Mouse (Mus musculus) ES-Bruce4 (cell line): ENCODE results near the gene Ap1s3. TPM values are rescaled to one million over a fixed set of nuclear protein-coding genes. Genes with fewer than 3 reads are reported as not detected.
"Not testable (repeated sequence)": the region's sequence is repeated elsewhere in the genome, so short reads cannot be mapped to it uniquely, and the experiment has no call there.

Source experiments
- H3K27ac ChIP-seq: 2 replicates; pipeline ENCODE4 v1.5.1; 2012; ENCODE audit warnings: low read length, inconsistent platforms; ENCODE audit not compliant: insufficient read depth
- H3K27me3 ChIP-seq: 2 replicates; pipeline ENCODE4 v1.6.1; 2012; ENCODE audit warnings: mild to moderate bottlenecking, low read length, inconsistent platforms; ENCODE audit not compliant: control insufficient read depth, poor library complexity, insufficient read depth, severe bottlenecking
- H3K36me3 ChIP-seq: 2 replicates; pipeline ENCODE4 v1.6.1; 2012; ENCODE audit warnings: inconsistent platforms, mild to moderate bottlenecking, low read length, moderate library complexity; ENCODE audit not compliant: control insufficient read depth, poor library complexity, insufficient read depth, severe bottlenecking
- H3K4me1 ChIP-seq: one replicate; pipeline ENCODE4 v1.8.1; 2011; ENCODE audit warnings: low read length; ENCODE audit not compliant: control insufficient read depth, insufficient read depth
- H3K4me3 ChIP-seq: 2 replicates; pipeline ENCODE4 v1.5.1; 2011; ENCODE audit warnings: low read depth, mild to moderate bottlenecking, low read length
- H3K9ac ChIP-seq: 2 replicates; pipeline ENCODE4 v1.6.1; 2012; ENCODE audit warnings: low read depth, mild to moderate bottlenecking, inconsistent platforms; ENCODE audit not compliant: poor library complexity, severe bottlenecking
- H3K9me3 ChIP-seq: replicated peaks from 2 replicates; pipeline ENCODE4 v1.6.1; 2012; ENCODE audit warnings: mild to moderate bottlenecking, low read length, inconsistent platforms; ENCODE audit not compliant: control insufficient read depth, poor library complexity, insufficient read depth, severe bottlenecking
- CTCF ChIP-seq: IDR thresholded peaks from one replicate; pipeline ENCODE4 v1.8.1; 2011; ENCODE audit warnings: low read depth, low read length
- EP300 ChIP-seq: IDR thresholded peaks from 2 replicates; pipeline ENCODE4 v1.6.1; 2011; ENCODE audit warnings: low read depth, low read length; ENCODE audit not compliant: insufficient read depth
- POLR2A ChIP-seq: IDR thresholded peaks from one replicate; pipeline ENCODE4 v1.8.1; 2011; ENCODE audit warnings: low read length; ENCODE audit not compliant: insufficient read depth
- polyA plus RNA-seq: library from polyadenylated mRNA; stranded (reverse); fragments of >200 nt; gene quantifications from 2 replicates; pipeline ENCODE4 v1.2.4, GENCODE M21; 2011; ENCODE audit warnings: low read depth; ENCODE audit not compliant: missing spikeins, insufficient read depth, insufficient read length

Gene Ap1s3
- polyA plus RNA-seq, 1 experiment, result 26.8 TPM

DNA sequence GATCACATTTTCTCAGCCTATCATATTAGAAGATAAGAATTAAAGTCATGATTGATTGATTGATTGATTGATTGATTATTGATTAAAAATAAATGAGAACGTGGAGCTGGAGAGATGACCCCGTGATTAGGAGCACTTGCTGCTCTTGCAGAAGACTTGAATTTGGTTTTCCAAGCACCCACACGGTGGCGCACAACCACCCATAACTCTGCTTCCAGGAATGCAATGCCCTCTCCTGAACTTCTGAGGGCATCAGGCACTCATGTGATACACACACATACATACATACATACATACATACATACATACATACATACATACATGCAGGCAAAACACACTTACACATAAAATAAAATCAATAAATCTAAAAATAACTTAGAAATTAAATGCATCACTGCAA, 45.6 kb downstream of the Ap1s3 start:
- Histone ChIP-seq H3K4me3 (no peak overlapping the region), H3K9ac (no peak overlapping the region), H3K9me3 (no peaks in the 10 kb centered on the region), H3K36me3 (no peaks in the 10 kb centered on the region; the same call in 1 of the 2 replicates), H3K27me3 (no peaks in the 10 kb centered on the region), H3K27ac (no peak overlapping the region), H3K4me1 (no peaks in the 10 kb centered on the region)
- TF ChIP-seq POLR2A, result no peak
- peak; percentile 61 for TF ChIP-seq CTCF

DNA sequence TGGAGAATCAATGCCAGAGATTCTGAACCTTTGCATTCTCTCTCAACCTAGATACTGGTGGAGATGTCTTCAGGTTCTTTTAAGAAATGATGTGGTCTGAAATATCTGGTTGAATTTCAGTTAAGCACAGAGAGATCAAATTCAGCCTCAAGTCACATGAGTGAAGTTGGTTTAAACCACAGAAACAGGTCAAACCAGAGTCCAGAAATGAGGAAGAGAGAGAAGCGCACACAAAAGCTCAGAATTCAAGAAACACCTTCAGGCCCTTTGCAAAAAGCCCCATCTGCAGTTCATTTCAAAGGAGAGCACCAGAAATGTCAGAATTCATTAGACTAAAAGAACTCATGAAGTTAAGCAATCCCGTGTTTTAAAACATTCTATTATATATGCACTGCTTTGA, 52.3 kb downstream of the Ap1s3 start:
- no peak for TF ChIP-seq CTCF
- TF ChIP-seq POLR2A, result no peak
- no peak for TF ChIP-seq EP300
- Histone ChIP-seq H3K27me3 (no peaks in the 10 kb centered on the region), H3K36me3 (no peaks in the 10 kb centered on the region; the same call in 1 of the 2 replicates), H3K27ac (no peak overlapping the region), H3K4me3 (no peak overlapping the region), H3K9ac (no peak overlapping the region), H3K9me3 (peaks cover 9% of the 10 kb centered on the region), H3K4me1 (no peaks in the 10 kb centered on the region)

DNA sequence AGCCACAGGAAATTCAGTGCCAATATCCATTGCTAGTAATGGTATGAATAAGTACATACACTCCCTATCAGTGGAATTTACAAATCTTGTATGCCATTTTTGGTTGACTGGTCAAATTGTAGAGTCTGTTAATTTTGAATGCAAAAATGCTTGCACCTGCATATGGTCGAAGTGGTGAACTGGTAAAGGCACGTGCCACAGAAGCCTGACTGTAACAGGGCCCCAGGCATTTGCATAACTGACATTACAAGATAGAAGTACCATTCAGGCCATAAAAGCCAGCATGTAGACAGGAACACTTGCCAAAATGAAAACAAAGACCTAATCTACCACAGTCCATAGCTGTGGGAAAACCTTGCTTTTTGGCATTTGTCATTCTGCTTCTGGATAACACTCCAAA, 55.3 kb downstream of the Ap1s3 start:
- H3K36me3 ChIP-seq, result no peaks in the 10 kb centered on the region

DNA sequence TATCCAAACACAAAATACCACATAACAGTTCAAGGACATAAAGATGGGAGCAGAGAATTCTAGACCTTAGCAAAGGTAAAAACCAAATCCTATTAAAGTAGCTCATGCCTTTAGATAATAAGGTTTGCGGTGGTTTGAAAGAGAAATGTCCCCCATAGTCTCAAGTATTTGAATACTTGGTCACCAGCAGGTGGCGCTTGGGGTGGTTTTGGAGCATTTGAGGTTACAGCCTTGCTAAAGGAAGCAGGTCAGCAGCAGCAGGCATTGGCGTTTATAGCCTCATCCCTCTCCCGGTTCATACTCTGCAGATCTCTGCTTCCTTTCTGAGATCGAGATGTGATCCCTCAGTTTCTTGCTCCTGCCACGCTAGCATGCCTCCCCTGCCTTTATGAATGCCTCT, 57.3 kb downstream of the Ap1s3 start:
- Histone ChIP-seq H3K9me3 (peaks cover 12% of the 10 kb centered on the region), H3K9ac (no peak overlapping the region), H3K36me3 (no peaks in the 10 kb centered on the region), H3K4me1 (no peaks in the 10 kb centered on the region), H3K27ac (no peak overlapping the region), H3K27me3 (no peaks in the 10 kb centered on the region), H3K4me3 (no peak overlapping the region)
- TF ChIP-seq POLR2A (no peak), CTCF (no peak), EP300 (no peak)

More for the DNA sequence above, 55.3 kb downstream of the Ap1s3 start:
- no peak overlapping the region for H3K9ac ChIP-seq
- H3K4me3 ChIP-seq, result no peak overlapping the region
- peaks cover 12% of the 10 kb centered on the region for H3K9me3 ChIP-seq
- TF ChIP-seq EP300 (no peak), CTCF (no peak), POLR2A (no peak)
- H3K27ac ChIP-seq, result no peak overlapping the region
- no peaks in the 10 kb centered on the region for H3K4me1 ChIP-seq
- H3K27me3 ChIP-seq, result no peaks in the 10 kb centered on the region

DNA sequence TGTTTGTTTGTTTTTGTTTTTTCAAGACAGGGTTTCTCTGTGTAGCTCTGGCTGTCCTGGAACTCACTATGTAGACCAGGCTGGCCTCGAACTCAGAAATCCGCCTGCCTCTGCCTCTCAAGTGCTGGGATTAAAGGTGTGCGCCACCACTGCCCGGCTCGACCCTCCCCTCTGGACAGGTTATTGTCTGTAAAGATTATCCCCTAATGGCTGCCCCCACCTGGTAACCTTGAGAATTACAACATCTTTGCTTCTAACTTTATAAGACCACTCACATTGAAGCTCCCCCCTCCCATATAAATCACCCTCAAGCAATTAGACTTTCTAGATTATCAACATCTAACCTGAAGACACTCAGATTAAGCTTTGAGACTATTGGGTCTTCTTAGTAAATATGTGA, 60.5 kb downstream of the Ap1s3 start:
- H3K27me3 ChIP-seq, H3K4me3 ChIP-seq, H3K9ac ChIP-seq, H3K4me1 ChIP-seq, H3K36me3 ChIP-seq, H3K27ac ChIP-seq: not testable (repeated sequence)
- peaks cover 12% of the 10 kb centered on the region for H3K9me3 ChIP-seq

DNA sequence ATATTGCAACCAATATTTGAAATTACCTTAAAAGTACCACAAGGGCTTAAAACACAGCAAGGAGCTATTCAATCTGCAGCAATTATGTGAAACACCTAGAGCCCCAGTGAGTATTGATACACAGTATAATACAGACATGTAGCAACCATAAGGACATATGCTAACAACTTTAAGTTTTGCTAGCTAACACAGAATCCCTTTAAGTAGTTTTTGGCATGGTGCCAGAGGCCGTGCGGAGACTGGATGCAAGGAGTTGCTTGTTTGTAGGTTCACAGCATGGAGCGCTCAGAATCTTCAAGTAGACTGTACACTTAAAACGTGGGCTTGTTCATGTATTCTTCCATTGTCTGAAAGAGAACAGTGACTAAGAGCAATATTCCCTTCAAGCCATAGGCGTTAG, 62.9 kb downstream of the Ap1s3 start:
- H3K4me3 ChIP-seq, H3K36me3 ChIP-seq, H3K9ac ChIP-seq: not testable (repeated sequence)

DNA sequence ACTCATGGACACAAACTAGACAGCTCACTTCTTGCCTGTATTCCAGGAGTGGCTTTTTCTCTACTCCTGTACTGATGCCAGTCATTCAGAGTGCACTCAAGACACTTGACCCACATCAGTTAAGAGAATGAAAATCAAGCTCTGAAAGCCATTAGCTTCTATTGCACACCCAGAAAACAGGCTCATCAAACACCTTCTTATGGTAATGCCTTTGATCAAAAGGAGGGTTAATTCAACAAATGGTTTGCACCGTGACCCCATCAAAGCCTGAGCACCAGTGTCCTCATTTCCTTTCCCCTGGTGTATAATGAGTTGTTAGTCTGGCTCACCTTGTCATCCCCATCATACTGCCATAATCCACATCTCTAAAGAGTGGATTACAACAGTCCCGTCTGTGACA, 69.3 kb downstream of the Ap1s3 start:
- H3K27me3 ChIP-seq, result no peaks in the 10 kb centered on the region
- no peak overlapping the region for H3K4me3 ChIP-seq
- no peaks in the 10 kb centered on the region for H3K4me1 ChIP-seq
- TF ChIP-seq CTCF (no peak), EP300 (no peak), POLR2A (no peak)
- H3K36me3 ChIP-seq, result no peaks in the 10 kb centered on the region
- no peaks in the 10 kb centered on the region; the same call in 1 of the 2 replicates for H3K9me3 ChIP-seq
- no peak overlapping the region for H3K9ac ChIP-seq
- H3K27ac ChIP-seq, result no peak overlapping the region

More for the DNA sequence above, 62.9 kb downstream of the Ap1s3 start:
- H3K9me3 ChIP-seq, H3K27me3 ChIP-seq, H3K4me1 ChIP-seq, H3K27ac ChIP-seq: not testable (repeated sequence)
